Mouse (Mus musculus) thymus, adult 2 months (tissue): ENCODE results near the gene Fam81b.

Experiments
- CTCF ChIP-seq: fragments of 200-500 bp; IDR thresholded peaks from 2 replicates; pipeline ENCODE4 v1.5.1; 2012; ENCODE audit warnings: mild to moderate bottlenecking, control low read depth, low read length, moderate library complexity, borderline replicate concordance; ENCODE audit not compliant: control insufficient read depth, poor library complexity, insufficient read depth; ENCODE audit errors: extremely low read depth
- POLR2A ChIP-seq: fragments of 200-500 bp; IDR thresholded peaks from 2 replicates; pipeline ENCODE4 v1.6.1; 2012; ENCODE audit warnings: mild to moderate bottlenecking, low read length, control low read depth, moderate library complexity; ENCODE audit not compliant: control insufficient read depth, poor library complexity, insufficient read depth; ENCODE audit errors: extremely low read depth

GRCm38 (mm10) chr13:76195431-76196138 lies 109.3 kb downstream of the Fam81b start:
- TF ChIP-seq CTCF, result no peak
- no peak for TF ChIP-seq POLR2A
